Mouse (Mus musculus) limb, embryonic 11.5 days (tissue): ENCODE data around the gene AI661453. TPM values are rescaled to one million over a fixed set of nuclear protein-coding genes. Genes with fewer than 3 reads are reported as not detected.

Experiments used
- ATAC-seq: fragments of 200-750 bp; cut with Nextera tagmentation; 2 replicates; pipeline ENCODE4 v1.8.0; 2017; ENCODE audit warnings: low read depth; ENCODE audit not compliant: insufficient number of reproducible peaks, low FRiP score, low TSS enrichment
- DNase-seq: peaks from one replicate; pipeline ENCODE4 v3.0.0-alpha.2; 2015; ENCODE audit warnings: low spot score
- H3K27ac ChIP-seq: fragments of 300-500 bp; sonication (generic); replicated peaks from 2 replicates; pipeline ENCODE4 v1.5.1; 2014; ENCODE audit warnings: low read depth, mild to moderate bottlenecking, low read length
- H3K27me3 ChIP-seq: fragments of 300-500 bp; sonication (generic); 2 replicates; pipeline ENCODE4 v1.6.1; 2014; ENCODE audit warnings: mild to moderate bottlenecking, low read length, mixed read lengths; ENCODE audit not compliant: control insufficient read depth, insufficient read depth
- H3K36me3 ChIP-seq: fragments of 300-500 bp; sonication (generic); 2 replicates; pipeline ENCODE4 v1.6.1; 2014; ENCODE audit warnings: mild to moderate bottlenecking, low read length, moderate library complexity, mixed read lengths; ENCODE audit not compliant: control insufficient read depth, insufficient read depth
- H3K4me1 ChIP-seq: fragments of 300-500 bp; sonication (generic); 2 replicates; pipeline ENCODE4 v1.6.1; 2014; ENCODE audit warnings: low read length, mixed read lengths; ENCODE audit not compliant: control insufficient read depth, insufficient read depth
- H3K4me2 ChIP-seq: fragments of 300-500 bp; sonication (generic); 2 replicates; pipeline ENCODE4 v1.6.1; 2014; ENCODE audit warnings: low read depth, mild to moderate bottlenecking, moderate library complexity; ENCODE audit not compliant: severe bottlenecking
- H3K4me3 ChIP-seq: fragments of 300-500 bp; sonication (generic); 2 replicates; pipeline ENCODE4 v1.5.1; 2014; ENCODE audit warnings: low read depth, low read length
- H3K9ac ChIP-seq: fragments of 300-500 bp; sonication (generic); 2 replicates; pipeline ENCODE4 v1.6.1; 2014; ENCODE audit warnings: mild to moderate bottlenecking, low read length
- H3K9me3 ChIP-seq: fragments of 300-500 bp; sonication (generic); 2 replicates; pipeline ENCODE4 v1.6.1; 2016; ENCODE audit warnings: low read length; ENCODE audit not compliant: control insufficient read depth
- WGBS: fragments of 180-500 bp; shearing (Covaris S2); extraction: QIAGEN DNeasy Blood & Tissue Kit; methylation state at CpG from one replicate; pipeline ENCODE4 v1.1.7; 2014; 5-methylcytosine and 5-hydroxymethylcytosine counted together
- polyA plus RNA-seq: library from polyadenylated mRNA; unstranded; fragments of >200 nt; fragmentation: Nextera tagmentation; extraction: Ambion mirVana; gene quantifications from 2 replicates; pipeline ENCODE4 v1.2.1, GENCODE M21; 2014

Gene AI661453
- polyA plus RNA-seq, 1 experiment from 2014 or later = 0.41 TPM

DNA sequence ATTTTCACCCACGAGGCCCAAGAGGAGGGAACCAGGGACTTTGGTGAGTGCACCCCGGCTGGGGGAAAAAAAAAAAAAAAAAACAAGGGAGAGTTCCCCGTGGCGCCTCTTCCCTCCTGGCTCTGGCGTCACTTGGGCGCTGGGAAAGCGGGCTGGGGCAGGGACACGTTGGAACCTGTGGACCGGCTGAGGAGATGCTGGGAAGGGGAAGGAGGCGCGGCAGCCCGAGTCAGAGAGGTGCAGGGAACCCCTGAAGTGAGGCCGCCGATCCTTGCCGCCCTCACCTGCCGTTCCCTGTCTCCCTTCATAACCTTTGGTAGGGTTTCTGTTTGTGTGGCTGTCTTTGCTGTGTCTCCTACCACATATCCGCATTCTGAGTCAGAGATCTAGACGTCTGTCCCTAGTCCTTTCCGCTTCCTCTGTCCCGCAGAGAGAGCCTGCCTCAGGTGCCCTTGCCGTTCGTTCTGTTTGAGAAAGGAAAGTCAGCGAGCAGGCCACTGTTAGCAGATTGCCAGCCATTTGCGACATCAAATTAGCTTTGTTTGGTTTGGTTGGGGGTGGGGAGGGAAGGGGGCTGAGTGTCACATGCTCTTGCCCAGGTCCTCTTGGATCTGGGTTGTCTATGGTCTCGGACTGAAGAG, 612 bp downstream of the AI661453 start, which contains the start of gene 1700001C19Rik:
Gene 1700001C19Rik (minus strand): TSS at position 470 of the 641 bp plus-strand sequence.
- 1% methylated on average over 24 of the region's 25 CpGs for WGBS
- no peak within 1 kb of the TSS for H3K27ac ChIP-seq
- H3K27me3 ChIP-seq = peaks cover 31% of the 10 kb centered on the region

DNA sequence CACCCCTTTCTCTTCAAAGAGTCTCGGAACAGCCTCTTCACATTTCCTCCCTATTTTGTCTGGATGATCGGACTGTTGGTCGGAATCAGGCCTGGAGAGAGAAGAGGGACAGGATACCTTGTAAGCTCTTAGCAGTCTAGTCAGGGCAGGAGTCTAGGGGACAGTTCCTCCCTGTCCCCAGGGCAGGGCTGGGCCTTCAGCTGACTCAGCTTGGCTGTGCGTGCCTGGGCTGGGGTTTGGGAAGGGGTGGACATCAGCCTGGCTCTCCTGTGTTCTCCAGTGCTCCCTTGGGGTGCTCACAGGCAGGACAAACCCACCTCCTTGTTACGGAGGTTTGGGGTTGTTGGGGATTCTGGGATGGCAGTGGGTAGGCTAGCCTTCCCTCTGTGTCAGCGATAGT, 2.2 kb downstream of the AI661453 start:
- Histone ChIP-seq H3K9ac (no peak overlapping the region), H3K36me3 (no peaks in the 10 kb centered on the region), H3K4me1 (peaks cover 15% of the 10 kb centered on the region), H3K4me2 (no peak overlapping the region), H3K27ac (no peak overlapping the region), H3K4me3 (no peak overlapping the region), H3K9me3 (no peaks in the 10 kb centered on the region), H3K27me3 (peaks cover 31% of the 10 kb centered on the region)
- WGBS = 68% methylated on average over 6 of the region's 6 CpGs
- ATAC-seq = no peak
- DNase-seq = no peak

More for the DNA sequence above, 612 bp downstream of the AI661453 start, which contains the start of gene 1700001C19Rik:
- Histone ChIP-seq H3K9ac (peak within 1 kb of the TSS; percentile 43; the same call in 1 of the 2 replicates), H3K4me3 (peak within 1 kb of the TSS; percentile 26), H3K4me1 (peaks cover 15% of the 10 kb centered on the region), H3K4me2 (peak within 1 kb of the TSS; percentile 66), H3K36me3 (no peaks in the 10 kb centered on the region), H3K9me3 (no peaks in the 10 kb centered on the region)
- DNase-seq = no peak
- ATAC-seq = no peak

DNA sequence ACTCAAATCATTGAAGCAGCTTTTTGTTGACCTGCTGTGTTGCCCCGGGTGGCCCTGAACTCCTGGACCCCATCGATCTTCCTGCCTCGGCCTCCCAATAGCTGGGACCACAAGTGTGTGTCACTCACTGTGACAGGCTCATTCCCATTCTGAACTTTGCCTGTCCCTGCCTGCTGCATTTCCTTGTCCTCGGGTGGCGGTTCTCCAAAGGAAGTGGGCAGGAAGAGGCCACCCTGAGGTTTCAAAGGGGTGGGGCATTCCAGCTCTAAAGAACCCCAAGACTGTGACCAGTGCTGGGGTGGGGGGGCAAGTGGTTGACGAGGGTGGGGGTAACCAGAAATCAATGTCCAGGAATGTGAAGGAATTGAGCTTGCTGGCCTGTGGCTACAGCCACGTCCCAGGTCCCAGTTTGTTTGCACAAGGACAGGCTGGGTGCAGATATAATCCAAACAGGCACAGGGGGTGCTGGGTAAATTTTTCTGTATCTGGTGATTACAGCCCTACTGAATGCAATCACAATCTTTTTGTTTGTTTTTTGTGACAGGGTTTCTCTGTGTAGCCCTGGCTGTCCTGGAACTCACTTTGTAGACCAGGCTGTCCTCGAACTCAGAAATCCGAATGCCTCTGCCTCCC, 3.1 kb downstream of the AI661453 start:
- ATAC-seq (no peak), DNase-seq (no peak)
- no peak overlapping the region for H3K4me2 ChIP-seq
- H3K9me3 ChIP-seq = no peaks in the 10 kb centered on the region
- WGBS = 36% methylated on average over 9 of the region's 9 CpGs
- no peaks in the 10 kb centered on the region for H3K36me3 ChIP-seq
- H3K4me3 ChIP-seq = no peak overlapping the region
- peaks cover 31% of the 10 kb centered on the region for H3K27me3 ChIP-seq
- no peak overlapping the region for H3K9ac ChIP-seq
- H3K27ac ChIP-seq = no peak overlapping the region
- peaks cover 15% of the 10 kb centered on the region for H3K4me1 ChIP-seq

DNA sequence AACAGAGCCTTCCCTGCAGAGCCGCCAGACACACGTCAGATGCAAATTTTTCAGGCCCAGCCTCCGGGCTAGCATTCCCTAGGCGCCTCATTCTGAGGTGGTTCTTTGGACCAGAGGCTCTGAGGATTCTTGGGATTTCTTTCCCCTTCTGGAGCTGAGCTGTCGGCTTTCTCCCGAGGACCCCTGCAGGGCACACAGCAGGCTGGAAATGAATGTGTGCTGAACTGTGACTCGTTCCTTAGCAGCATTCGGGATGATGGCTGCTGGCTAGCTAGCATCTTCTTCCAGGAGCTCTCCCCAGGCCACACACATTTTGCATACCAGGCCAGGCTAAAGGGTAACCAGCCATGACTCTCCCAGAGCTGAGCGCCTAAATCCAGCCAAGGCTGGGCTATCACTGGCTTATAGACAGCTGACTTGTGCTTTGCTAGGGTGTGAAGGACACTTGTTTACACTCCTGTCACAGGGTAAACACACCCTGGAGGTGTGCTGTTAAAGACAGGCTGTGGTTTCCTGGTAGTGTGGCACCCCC, 4.0 kb downstream of the AI661453 start:
- peaks cover 31% of the 10 kb centered on the region for H3K27me3 ChIP-seq
- DNase-seq (no peak), ATAC-seq (no peak)
- peaks cover 15% of the 10 kb centered on the region for H3K4me1 ChIP-seq
- no peaks in the 10 kb centered on the region for H3K36me3 ChIP-seq
- no peak overlapping the region for H3K4me3 ChIP-seq
- no peak overlapping the region for H3K4me2 ChIP-seq
- no peak overlapping the region for H3K27ac ChIP-seq
- WGBS = 8% methylated on average over 9 of the region's 9 CpGs
- H3K9ac ChIP-seq = no peak overlapping the region
- no peaks in the 10 kb centered on the region for H3K9me3 ChIP-seq

DNA sequence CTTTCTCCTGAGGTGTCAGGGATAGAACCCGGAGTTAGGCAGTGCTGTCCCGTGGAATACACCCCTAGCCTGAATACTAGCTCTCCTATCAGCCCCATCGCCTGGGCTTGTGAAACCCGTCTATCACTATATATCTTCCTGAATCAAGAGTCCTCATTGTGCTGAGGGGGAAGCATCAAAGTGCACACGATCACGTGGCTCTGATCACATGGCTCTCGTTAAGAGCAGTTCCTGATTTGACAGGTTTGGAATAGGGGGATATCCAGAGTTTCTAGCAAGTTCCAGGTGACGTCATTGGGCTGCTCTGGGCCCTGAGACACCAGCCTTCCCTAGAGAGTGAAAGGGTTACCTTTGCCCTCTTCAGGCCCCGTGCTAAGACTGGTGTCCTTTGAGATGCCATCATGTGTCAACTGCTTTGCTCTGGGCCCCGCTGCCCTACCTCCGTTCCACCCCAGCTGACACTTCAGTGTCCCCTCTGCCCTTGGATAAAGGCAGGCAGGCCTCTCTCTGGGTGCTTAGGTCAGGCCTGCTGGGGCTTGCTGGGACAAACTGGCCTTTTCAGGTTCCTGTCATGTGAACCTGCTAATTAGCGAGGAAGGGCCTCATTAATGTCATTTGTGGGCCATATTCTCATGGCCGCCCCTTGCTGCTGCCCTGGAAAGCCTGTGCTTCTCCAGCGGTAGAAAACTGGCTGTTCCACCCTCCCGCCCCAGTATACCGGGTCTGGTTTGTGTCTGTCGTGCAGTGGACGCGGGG, 5.1 kb downstream of the AI661453 start:
- ATAC-seq = no peak
- no peaks in the 10 kb centered on the region for H3K36me3 ChIP-seq
- peaks cover 24% of the 10 kb centered on the region for H3K27me3 ChIP-seq
- peaks cover 11% of the 10 kb centered on the region for H3K4me1 ChIP-seq
- no peak overlapping the region for H3K4me2 ChIP-seq
- no peaks in the 10 kb centered on the region for H3K9me3 ChIP-seq
- WGBS = 51% methylated on average over 19 of the region's 19 CpGs
- no peak overlapping the region for H3K27ac ChIP-seq
- DNase-seq = no peak
- H3K4me3 ChIP-seq = no peak overlapping the region
- H3K9ac ChIP-seq = no peak overlapping the region

DNA sequence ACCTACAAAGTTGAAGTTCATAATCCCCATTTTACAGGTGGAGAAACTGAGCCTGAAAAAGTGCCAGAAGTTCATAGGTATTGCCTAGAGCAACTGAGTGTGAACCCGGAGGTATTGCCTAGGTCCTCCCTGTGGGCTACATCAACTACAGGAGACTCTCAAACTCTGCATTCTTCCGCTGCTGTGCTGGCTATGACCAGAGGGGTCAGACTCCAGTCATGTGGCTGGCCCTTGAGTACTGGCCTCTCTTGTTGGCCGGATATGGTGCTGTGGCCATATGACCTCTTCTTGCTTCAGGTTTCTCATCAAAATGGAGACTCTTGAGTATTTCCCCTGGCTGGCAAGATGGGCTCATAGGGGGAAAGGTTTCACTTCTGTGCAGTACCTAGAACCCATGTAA, 5.9 kb downstream of the AI661453 start:
- no peaks in the 10 kb centered on the region for H3K36me3 ChIP-seq
- ATAC-seq = no peak
- 81% methylated on average over 3 of the region's 3 CpGs for WGBS
- no peak for DNase-seq
- H3K27ac ChIP-seq = no peak overlapping the region
- H3K9ac ChIP-seq = no peak overlapping the region
- H3K4me1 ChIP-seq = 0 out of 2 replicates have a peak, but pooled peaks cover 7% of the 10 kb centered on the region
- no peaks in the 10 kb centered on the region for H3K9me3 ChIP-seq
- H3K4me3 ChIP-seq = no peak overlapping the region
- peaks cover 16% of the 10 kb centered on the region for H3K27me3 ChIP-seq
- no peak overlapping the region for H3K4me2 ChIP-seq

GRCm38 (mm10) chr17:47444113-47444512, 7.7 kb downstream of the AI661453 start:
- Histone ChIP-seq H3K9ac (no peak overlapping the region; the same call in 1 of the 2 replicates), H3K9me3 (no peaks in the 10 kb centered on the region), H3K27me3 (no peaks in the 10 kb centered on the region; the same call in 1 of the 2 replicates), H3K27ac (no peak overlapping the region), H3K4me2 (no peak overlapping the region), H3K4me3 (no peak overlapping the region), H3K4me1 (peaks cover 14% of the 10 kb centered on the region), H3K36me3 (no peaks in the 10 kb centered on the region)
- 77% methylated on average over 6 of the region's 6 CpGs for WGBS
- no peak for ATAC-seq
- DNase-seq = no peak

GRCm38 (mm10) chr17:47445518-47445917, 9.1 kb downstream of the AI661453 start:
- WGBS = 70% methylated on average over 11 of the region's 11 CpGs
- Histone ChIP-seq H3K27ac (no peak overlapping the region), H3K4me1 (peaks cover 13% of the 10 kb centered on the region), H3K27me3 (no peaks in the 10 kb centered on the region; the same call in 1 of the 2 replicates), H3K9me3 (no peaks in the 10 kb centered on the region), H3K4me3 (no peak overlapping the region), H3K4me2 (no peak overlapping the region), H3K9ac (no peak overlapping the region), H3K36me3 (no peaks in the 10 kb centered on the region)
- ATAC-seq (no peak), DNase-seq (no peak)
